Mouse (Mus musculus): ENCODE measurements at regions not wholly inside any gene's neighbourhood (a gene's known extent, or its start where the extent isn't known, plus 50 kb on each side); places are given as distances from the start of the nearest gene placed in this dataset.
"Not testable (repeated sequence)": the region's sequence is repeated elsewhere in the genome, so short reads cannot be mapped to it uniquely, and the experiment has no call there.

DNA sequence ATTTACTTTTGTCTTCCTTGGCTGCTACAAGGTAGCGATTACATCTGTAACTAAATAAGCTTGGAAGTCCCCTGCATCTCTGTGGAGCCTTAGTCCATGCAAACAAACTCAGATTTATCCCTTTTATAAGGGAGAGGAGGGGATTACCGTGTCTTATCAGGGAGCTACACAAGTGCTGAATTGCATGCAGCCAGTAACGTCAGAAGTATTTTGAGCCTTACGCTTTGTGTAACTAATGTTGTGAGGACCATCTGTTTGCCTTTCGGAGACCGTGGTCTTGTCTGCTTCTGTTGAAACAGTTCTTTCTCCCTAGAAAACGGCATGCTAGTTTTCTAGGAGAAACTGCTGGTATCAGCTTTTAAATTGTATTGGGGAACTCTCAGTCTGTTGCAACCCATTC is 58.0 kb upstream of the Dmrta1 start:
- ATAC-seq (replicated peaks; ENCODE audit: poor library complexity): no peak

- ATAC-seq (replicated peaks; ENCODE audit: poor library complexity): no peak
These were observed 74.5 kb upstream of the Dmrta1 start for GRCm38 (mm10) chr4:89604721-89605120.

DNA sequence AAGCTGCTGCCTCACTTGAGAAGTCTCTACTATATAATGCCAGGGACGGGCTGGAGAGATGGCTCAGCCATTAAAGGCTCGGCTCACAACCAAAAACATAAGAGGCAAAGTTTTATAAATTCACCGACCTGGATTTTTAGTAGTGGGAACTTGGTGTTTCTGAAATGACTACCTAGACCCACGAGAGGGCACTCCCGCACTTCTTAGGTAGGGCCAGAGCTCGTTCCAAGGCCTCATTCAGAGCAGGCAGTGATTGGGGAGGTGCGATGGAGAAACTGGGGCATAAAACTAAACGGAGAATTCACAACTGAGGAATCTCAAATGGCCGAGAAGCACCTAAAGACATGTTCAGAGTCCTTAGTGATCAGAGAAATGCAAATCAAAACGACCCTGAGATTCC is 103.7 kb upstream of the Dmrta1 start:
- ATAC-seq (replicated peaks; ENCODE audit: poor library complexity): peak; percentile 52; the same call in 1 of the 2 replicates

DNA sequence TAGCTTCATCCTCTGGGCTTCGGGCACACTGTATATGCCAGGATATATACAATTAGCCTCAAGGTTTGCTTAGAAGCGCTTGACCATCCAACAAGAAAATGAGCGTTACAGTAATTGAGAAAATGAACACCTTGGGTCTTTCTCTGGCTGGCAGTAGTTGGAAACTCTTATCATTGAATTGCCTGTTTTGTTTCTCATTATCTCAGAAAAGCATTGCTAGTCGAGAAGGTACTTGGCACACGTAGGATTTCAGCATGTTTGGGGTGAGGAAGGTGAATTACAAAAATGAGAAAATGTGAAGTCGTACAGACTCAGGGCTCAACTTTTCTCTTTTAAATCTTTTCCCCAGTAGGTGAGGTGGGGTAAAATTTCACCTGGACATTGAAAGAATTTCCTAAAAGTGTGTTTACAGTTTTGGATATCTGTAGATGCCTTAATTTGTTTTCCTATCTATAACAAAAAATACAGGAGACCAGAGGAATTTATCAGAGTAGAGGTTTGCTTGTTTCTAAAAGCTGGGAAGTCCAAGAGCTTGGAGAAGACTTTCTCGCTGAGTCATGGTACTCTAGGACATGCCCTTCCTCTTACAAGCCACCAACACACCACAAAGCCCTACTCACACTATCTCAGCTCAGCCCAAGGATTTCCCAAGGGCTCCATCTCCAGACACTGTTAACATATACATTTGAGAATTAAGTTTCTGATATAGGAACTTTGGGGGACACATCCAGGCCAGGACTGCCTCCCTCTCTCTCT is 124.3 kb upstream of the Dmrta1 start:
- ATAC-seq (replicated peaks; ENCODE audit: poor library complexity): peak; percentile 76

- peak; percentile 62 for ATAC-seq (replicated peaks; ENCODE audit: poor library complexity)
These were observed 126.7 kb upstream of the Dmrta1 start for GRCm38 (mm10) chr4:89552556-89552955.

DNA sequence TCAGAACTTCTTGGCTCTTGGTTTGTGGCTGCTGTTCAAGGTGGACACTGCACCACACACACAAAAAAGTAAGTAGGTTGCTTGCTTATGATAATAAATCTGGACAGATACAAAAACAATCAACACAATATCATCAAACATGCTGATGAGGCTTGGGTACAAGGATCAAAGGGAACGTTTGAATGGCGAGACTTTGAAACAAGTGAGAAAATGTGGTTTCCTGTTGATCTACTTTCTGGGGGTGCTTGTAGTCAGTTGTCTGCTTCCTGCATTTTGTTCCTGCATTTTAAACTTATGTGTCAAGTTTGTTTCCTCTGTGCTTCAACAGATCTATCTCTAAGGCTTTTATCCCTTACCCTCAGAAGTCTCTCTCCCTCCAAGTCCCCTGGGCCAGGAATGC is 128.7 kb upstream of the Dmrta1 start:
- ATAC-seq (replicated peaks; ENCODE audit: poor library complexity): no peak

- peak; percentile 94 for ATAC-seq (replicated peaks; ENCODE audit: poor library complexity)
These were observed 146.8 kb upstream of the Dmrta1 start for GRCm38 (mm10) chr4:89532462-89532861.

DNA sequence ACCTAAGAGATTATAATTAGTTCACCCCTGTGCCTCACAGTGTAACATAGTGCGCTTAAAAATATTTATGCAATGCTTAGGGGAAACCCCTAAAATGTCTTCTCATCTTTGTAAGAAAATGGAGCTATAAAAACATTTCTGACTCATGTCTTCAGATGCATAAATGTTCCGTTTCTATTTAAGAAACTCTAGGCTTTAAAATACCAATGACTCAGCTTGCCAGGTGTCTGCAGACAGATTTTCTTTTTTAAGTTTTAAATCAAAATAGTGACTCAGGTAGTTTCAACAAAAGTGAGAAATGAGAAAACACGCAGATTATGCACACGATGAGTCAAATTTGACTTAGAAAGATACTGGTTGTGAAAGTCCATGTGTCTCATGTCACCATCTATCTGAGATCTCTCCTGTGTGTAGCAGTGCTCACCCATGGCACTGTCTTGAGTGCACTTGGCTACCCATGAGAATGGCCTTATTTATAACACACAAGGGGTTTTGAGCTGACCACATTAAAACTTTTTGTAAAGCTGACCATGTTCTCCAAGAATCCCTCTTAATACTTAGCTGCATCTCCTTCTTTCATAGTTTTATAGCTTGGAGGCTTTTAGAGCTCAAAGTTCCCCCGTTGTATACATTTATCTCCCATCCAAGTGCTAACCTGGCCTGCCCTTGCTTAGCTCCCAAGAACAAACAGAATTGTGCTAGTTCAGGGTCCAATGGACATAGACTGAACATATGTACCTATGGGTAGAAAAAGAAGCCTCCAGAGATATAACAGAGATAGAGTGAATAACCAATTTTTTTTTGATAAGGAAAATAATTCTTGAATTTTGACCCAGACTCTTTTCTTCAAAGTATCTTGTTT is 149.0 kb upstream of the Dmrta1 start:
- ATAC-seq (replicated peaks; ENCODE audit: poor library complexity): no peak

DNA sequence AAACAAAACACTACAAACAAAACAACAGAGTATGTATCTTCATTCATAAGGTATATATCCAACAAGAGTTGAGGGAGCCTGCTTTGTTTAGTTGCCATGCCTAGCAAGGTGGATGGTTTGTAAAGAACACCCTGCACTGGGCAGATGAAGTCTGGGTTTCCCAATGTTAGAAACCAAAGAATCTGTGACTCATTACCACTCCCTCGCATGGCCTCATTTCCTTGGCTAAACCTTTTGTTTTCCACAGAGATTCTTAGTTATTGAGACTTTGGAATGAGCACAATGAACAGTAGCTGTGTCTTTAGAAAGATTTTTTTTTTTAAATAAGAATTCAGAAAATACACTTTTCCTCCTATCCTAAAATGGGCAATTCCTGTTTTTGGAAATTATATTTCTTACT is 151.3 kb upstream of the Dmrta1 start:
- no peak for ATAC-seq (replicated peaks; ENCODE audit: poor library complexity)

- no peak for ATAC-seq (replicated peaks; ENCODE audit: poor library complexity)
These were observed 151.9 kb upstream of the Dmrta1 start for GRCm38 (mm10) chr4:89527326-89527725.

DNA sequence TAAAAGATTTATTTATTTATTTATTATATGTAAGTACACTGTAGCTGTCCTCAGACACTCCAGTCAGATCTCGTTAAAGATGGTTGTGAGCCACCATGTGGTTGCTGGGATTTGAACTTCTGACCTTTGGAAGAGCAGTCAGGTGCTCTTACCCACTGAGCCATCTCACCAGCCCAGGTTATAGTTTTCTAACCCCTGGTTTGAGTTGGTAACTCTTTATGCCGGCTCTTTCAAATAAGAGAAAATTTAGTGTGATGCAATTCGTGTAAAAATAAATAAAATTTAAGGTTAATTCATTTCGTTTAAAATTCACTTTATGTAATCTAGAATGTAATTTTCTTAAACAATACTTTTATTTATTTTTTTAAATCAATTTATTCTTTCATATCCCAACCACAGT is 153.7 kb upstream of the Dmrta1 start:
- ATAC-seq (replicated peaks; ENCODE audit: poor library complexity): not testable (repeated sequence)

GRCm38 (mm10) chr4:89524260-89525200 is 154.7 kb upstream of the Dmrta1 start:
- peak; percentile 95 for ATAC-seq (replicated peaks; ENCODE audit: poor library complexity)

DNA sequence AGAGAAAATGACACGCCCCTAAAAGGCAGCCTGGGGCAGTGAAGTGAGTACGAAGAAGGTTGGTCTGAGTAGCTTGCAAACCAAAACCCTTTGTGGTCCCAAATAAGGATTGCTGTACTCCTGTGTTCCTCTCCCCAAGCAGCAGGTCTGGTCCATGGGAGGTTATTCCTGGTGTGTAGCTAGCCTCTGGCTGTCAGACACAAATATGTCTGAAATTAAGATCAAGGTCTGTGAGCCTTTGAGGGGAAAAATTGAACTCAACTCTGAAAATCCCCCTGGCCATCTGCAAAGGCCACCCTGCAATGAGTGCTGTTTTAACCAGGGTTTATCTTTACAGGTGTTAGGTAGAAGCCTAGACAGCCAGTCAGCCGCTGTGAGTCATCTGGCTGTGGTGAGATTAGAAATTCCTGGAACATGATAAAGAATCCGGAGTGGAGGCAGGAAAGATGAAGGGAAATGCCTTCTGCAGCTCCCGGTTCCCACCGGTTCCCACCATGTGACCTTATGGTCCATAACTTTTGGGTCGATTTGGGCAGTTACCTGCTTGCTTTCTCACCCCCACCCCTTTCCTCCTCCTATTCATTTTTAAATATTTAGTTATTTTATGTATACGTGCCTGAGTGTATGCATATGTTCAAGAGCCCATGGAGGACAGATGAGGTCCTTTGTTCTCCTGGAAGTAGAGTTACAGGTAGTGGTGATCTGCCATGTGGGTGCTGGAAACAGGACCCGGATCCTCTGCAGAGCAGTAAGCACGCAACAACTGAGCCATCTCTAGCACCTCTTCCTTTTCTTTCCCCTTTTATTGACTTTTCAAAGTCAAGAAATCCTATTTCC is 155.6 kb upstream of the Dmrta1 start:
- no peak for ATAC-seq (replicated peaks; ENCODE audit: poor library complexity)

- ATAC-seq (replicated peaks; ENCODE audit: poor library complexity): 0 out of 2 replicates have a peak, but pooled peaks have one; percentile 13
These were observed 161.2 kb upstream of the Dmrta1 start for GRCm38 (mm10) chr4:89518027-89518426.

- peak; percentile 56 for ATAC-seq (replicated peaks; ENCODE audit: poor library complexity)
These were observed 163.3 kb upstream of the Dmrta1 start for GRCm38 (mm10) chr4:89515823-89516411.

DNA sequence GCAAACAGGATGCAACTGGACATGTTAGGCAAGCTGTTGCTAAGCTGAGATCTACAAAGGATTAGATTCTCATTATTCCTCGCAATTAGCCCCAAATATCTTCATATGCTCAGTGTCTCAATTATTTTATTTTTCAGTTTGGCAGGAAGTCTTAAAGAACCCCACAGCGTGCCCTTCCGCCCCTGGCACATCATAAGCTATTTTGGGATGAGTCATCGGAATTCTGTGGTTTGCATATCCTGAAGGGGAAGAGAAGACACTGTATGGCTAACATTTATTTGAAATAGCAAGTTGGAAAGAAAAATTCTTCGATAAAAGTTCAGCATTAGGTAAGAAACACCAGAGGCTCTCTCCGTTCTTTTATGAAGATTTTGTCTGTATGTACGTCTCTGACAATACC is 164.3 kb upstream of the Dmrta1 start:
- no peak for ATAC-seq (replicated peaks; ENCODE audit: poor library complexity)

DNA sequence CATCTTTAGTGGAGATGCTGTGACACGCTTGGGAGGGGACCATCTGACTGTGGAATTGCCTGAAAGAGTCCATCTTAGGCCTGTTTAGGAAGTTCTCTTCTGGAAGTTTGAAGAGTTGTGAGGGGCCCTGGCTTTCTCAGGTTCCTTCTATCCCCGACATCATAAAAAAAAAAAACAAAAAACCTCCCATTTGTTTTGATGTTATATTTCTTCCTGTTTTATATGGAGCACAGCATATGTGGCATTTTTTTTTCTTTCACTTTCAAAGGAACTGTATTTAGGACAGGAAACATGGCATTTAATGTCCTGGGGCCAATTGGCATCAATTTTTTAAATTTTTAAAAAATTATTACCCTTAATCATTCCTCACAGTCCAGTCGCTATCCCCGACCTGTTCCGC is 168.6 kb upstream of the Dmrta1 start:
- ATAC-seq (replicated peaks; ENCODE audit: poor library complexity): no peak

- peak; percentile 97 for ATAC-seq (replicated peaks; ENCODE audit: poor library complexity)
These were observed 169.4 kb upstream of the Dmrta1 start for GRCm38 (mm10) chr4:89509655-89510391.
